Mouse (Mus musculus): ENCODE results near the gene Fam53b.

GRCm38 (mm10) chr7:132810879-132811278, 2.8 kb downstream of the Fam53b start:
- TF ChIP-seq ZNF384 (IDR thresholded peaks at IDR 0.05; ENCODE audit: low read depth, low read length) (no peak), CHD2 (IDR thresholded peaks at IDR 0.05; ENCODE audit: low read depth, low read length) (no peak), ZC3H11A (IDR thresholded peaks at IDR 0.05; ENCODE audit: borderline replicate concordance, low read depth, low read length) (no peak), HCFC1 (IDR thresholded peaks at IDR 0.05; ENCODE audit: borderline replicate concordance, insufficient read depth, low read length) (no peak)
